Mouse (Mus musculus): ENCODE results near the gene Riok2. TPM values are rescaled to one million over a fixed set of nuclear protein-coding genes. Genes with fewer than 3 reads are reported as not detected.

Gene Riok2
- polyA plus RNA-seq, 2 experiments, result 24.5 to 33.7 TPM

- Histone ChIP-seq H3K27ac (replicated peaks; ENCODE audit: low read depth, low read length) (no peak overlapping the region), H3K4me2 (replicated peaks; ENCODE audit: low read depth, low read length, severe bottlenecking) (no peak overlapping the region), H3K4me1 (ENCODE audit: control insufficient read depth, insufficient read depth, low read length) (0 out of 2 replicates have a peak, but pooled peaks cover 4% of the 10 kb centered on the region), H3K27me3 (ENCODE audit: control insufficient read depth, insufficient read depth, low read length) (no peaks in the 10 kb centered on the region), H3K4me3 (replicated peaks; ENCODE audit: low read length) (no peak overlapping the region), H3K9me3 (ENCODE audit: control insufficient read depth, low read length) (no peaks in the 10 kb centered on the region), H3K36me3 (ENCODE audit: control insufficient read depth, insufficient read depth, low read length) (no peaks in the 10 kb centered on the region), H3K9ac (ENCODE audit: low read depth, low read length, severe bottlenecking) (no peak overlapping the region)
- WGBS, result 86% methylated on average over 4 of the region's 4 CpGs
- ATAC-seq (ENCODE audit: low FRiP score, low read depth) (no peak), DNase-seq (ENCODE audit: low spot score) (no peak)
- no peak for TF ChIP-seq POLR2A (IDR thresholded peaks at IDR 0.05; ENCODE audit: borderline replicate concordance, extremely low read depth, insufficient read depth, insufficient read length)
Measured at GRCm38 (mm10) chr17:17433679-17434078, 59.6 kb downstream of the Riok2 start.

- H3K36me3 ChIP-seq (ENCODE audit: control insufficient read depth, insufficient read depth, low read length), result no peaks in the 10 kb centered on the region
- TF ChIP-seq POLR2A (IDR thresholded peaks at IDR 0.05; ENCODE audit: borderline replicate concordance, extremely low read depth, insufficient read depth, insufficient read length), result no peak
- no peak overlapping the region for H3K27ac ChIP-seq (replicated peaks; ENCODE audit: low read depth, low read length)
- H3K4me2 ChIP-seq (replicated peaks; ENCODE audit: low read depth, low read length, severe bottlenecking), result no peak overlapping the region
- no peak overlapping the region for H3K4me3 ChIP-seq (replicated peaks; ENCODE audit: low read length)
- ATAC-seq (ENCODE audit: low FRiP score, low read depth) (peak; percentile 82), DNase-seq (ENCODE audit: low spot score) (no peak)
- H3K9ac ChIP-seq (ENCODE audit: low read depth, low read length, severe bottlenecking), result no peak overlapping the region
- peaks cover 15% of the 10 kb centered on the region; the same call in 1 of the 2 replicates for H3K4me1 ChIP-seq (ENCODE audit: control insufficient read depth, insufficient read depth, low read length)
- H3K9me3 ChIP-seq (ENCODE audit: control insufficient read depth, low read length), result no peaks in the 10 kb centered on the region
- no peaks in the 10 kb centered on the region for H3K27me3 ChIP-seq (ENCODE audit: control insufficient read depth, insufficient read depth, low read length)
Measured at GRCm38 (mm10) chr17:17438576-17439191, 64.6 kb downstream of the Riok2 start.

DNA sequence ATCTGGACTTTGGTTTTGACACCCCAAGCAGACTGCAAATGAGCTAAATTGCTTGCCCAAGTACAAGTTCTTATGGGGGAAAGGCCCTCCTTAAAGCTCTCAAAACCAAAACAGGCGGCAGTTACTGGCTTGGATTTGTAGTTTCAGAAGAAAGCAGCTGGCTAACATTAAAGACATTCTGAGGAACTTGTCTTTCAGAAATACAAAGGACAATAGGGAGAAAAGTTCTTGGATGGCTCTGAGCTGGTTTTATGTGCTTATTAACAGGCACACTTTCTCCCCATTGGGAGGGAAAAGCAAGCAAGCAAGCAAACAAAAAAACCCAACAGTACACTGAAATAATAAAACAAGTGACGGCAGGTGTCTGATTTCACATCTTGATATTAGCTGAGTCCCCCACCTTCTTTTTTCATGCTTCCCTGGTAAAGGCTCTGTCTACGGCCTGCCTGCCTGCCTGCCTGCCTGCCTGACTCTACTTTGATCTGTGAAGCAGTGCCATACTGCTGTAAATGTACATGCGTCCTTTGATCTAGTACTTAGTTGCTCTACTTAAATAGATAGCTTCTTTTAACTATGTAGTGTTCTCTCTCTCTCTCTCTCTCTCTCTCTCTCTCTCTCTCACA is 67.9 kb downstream of the Riok2 start:
- 12% methylated on average over 4 of the region's 4 CpGs for WGBS

GRCm38 (mm10) chr17:17444297-17444886 is 70.3 kb downstream of the Riok2 start:
- no peaks in the 10 kb centered on the region for H3K36me3 ChIP-seq (ENCODE audit: control insufficient read depth, insufficient read depth, low read length)
- 83% methylated on average over 3 of the region's 3 CpGs for WGBS
- H3K4me3 ChIP-seq (replicated peaks; ENCODE audit: low read length), result no peak overlapping the region
- no peak for TF ChIP-seq POLR2A (IDR thresholded peaks at IDR 0.05; ENCODE audit: borderline replicate concordance, extremely low read depth, insufficient read depth, insufficient read length)
- H3K4me2 ChIP-seq (replicated peaks; ENCODE audit: low read depth, low read length, severe bottlenecking), result no peak overlapping the region
- no peaks in the 10 kb centered on the region for H3K27me3 ChIP-seq (ENCODE audit: control insufficient read depth, insufficient read depth, low read length)
- no peak overlapping the region for H3K27ac ChIP-seq (replicated peaks; ENCODE audit: low read depth, low read length)
- ATAC-seq (ENCODE audit: low FRiP score, low read depth) (no peak), DNase-seq (ENCODE audit: low spot score) (no peak)
- no peak overlapping the region for H3K9ac ChIP-seq (ENCODE audit: low read depth, low read length, severe bottlenecking)
- H3K4me1 ChIP-seq (ENCODE audit: control insufficient read depth, insufficient read depth, low read length), result peaks cover 16% of the 10 kb centered on the region; the same call in 1 of the 2 replicates
- no peaks in the 10 kb centered on the region for H3K9me3 ChIP-seq (ENCODE audit: control insufficient read depth, low read length)

More for the DNA sequence above, 67.9 kb downstream of the Riok2 start:
- Histone ChIP-seq H3K27me3 (ENCODE audit: control insufficient read depth, insufficient read depth, low read length) (no peaks in the 10 kb centered on the region), H3K36me3 (ENCODE audit: control insufficient read depth, insufficient read depth, low read length) (no peaks in the 10 kb centered on the region), H3K9ac (ENCODE audit: low read depth, low read length, severe bottlenecking) (no peak overlapping the region), H3K4me1 (ENCODE audit: control insufficient read depth, insufficient read depth, low read length) (peaks cover 10% of the 10 kb centered on the region; the same call in 1 of the 2 replicates), H3K4me3 (replicated peaks; ENCODE audit: low read length) (no peak overlapping the region), H3K9me3 (ENCODE audit: control insufficient read depth, low read length) (no peaks in the 10 kb centered on the region), H3K27ac (replicated peaks; ENCODE audit: low read depth, low read length) (peak overlapping the region; percentile 50; the same call in 1 of the 2 replicates), H3K4me2 (replicated peaks; ENCODE audit: low read depth, low read length, severe bottlenecking) (no peak overlapping the region)
- TF ChIP-seq POLR2A (IDR thresholded peaks at IDR 0.05; ENCODE audit: borderline replicate concordance, extremely low read depth, insufficient read depth, insufficient read length), result no peak
- ATAC-seq (ENCODE audit: low FRiP score, low read depth) (no peak), DNase-seq (ENCODE audit: low spot score) (no peak)

Other genes with a start within 250 kb of the Riok2 start
- gene Lix1, start 28.4 kb downstream of the Riok2 start, polyA plus RNA-seq (2012; rRNA removed), result 6.0 and 7.0 TPM in 2 replicates
- gene Lix1, start 28.4 kb downstream of the Riok2 start, polyA plus RNA-seq (2014; fragmentation: Nextera tagmentation; extraction: Ambion mirVana), result 7.6 and 8.6 TPM in 2 replicates